Mouse (Mus musculus) lung, embryonic 15.5 days (tissue): ENCODE data around the gene Sinhcaf. TPM values are rescaled to one million over a fixed set of nuclear protein-coding genes. Genes with fewer than 3 reads are reported as not detected.
A peak's percentile ranks its signal among the peaks of the same experiment; 100 is the strongest.

Experiments used
- ATAC-seq: fragments of 200-750 bp; cut with Nextera tagmentation; 2 replicates; pipeline ENCODE4 v1.8.0; 2017; ENCODE audit warnings: moderate number of reproducible peaks, borderline replicate concordance; ENCODE audit not compliant: low FRiP score, low TSS enrichment; ENCODE audit errors: extremely low read depth
- H3K27ac ChIP-seq: fragments of 300-500 bp; sonication (generic); 2 replicates; pipeline ENCODE4 v1.5.1; 2015; ENCODE audit warnings: moderate library complexity, mild to moderate bottlenecking, inconsistent platforms
- H3K27me3 ChIP-seq: fragments of 300-500 bp; sonication (generic); 2 replicates; pipeline ENCODE4 v1.6.1; 2015; ENCODE audit warnings: inconsistent platforms
- H3K36me3 ChIP-seq: fragments of 300-500 bp; sonication (generic); 2 replicates; pipeline ENCODE4 v1.6.1; 2015; ENCODE audit warnings: inconsistent platforms
- H3K4me1 ChIP-seq: fragments of 300-500 bp; sonication (generic); 2 replicates; pipeline ENCODE4 v1.6.1; 2015; ENCODE audit warnings: inconsistent platforms
- H3K4me2 ChIP-seq: fragments of 300-500 bp; sonication (generic); 2 replicates; pipeline ENCODE4 v1.6.1; 2015; ENCODE audit warnings: inconsistent platforms, mild to moderate bottlenecking, moderate library complexity
- H3K4me3 ChIP-seq: fragments of 300-500 bp; sonication (generic); 2 replicates; pipeline ENCODE4 v1.5.1; 2015; ENCODE audit warnings: mild to moderate bottlenecking, inconsistent platforms
- H3K9ac ChIP-seq: fragments of 300-500 bp; sonication (generic); 2 replicates; pipeline ENCODE4 v1.6.1; 2015; ENCODE audit warnings: inconsistent platforms
- H3K9me3 ChIP-seq: fragments of 300-500 bp; sonication (generic); 2 replicates; pipeline ENCODE4 v1.6.1; 2016; ENCODE audit warnings: inconsistent platforms
- WGBS: fragments of 180-500 bp; shearing (Covaris S2); methylation state at CpG from one replicate; pipeline ENCODE4 v1.1.7; 2015; 5-methylcytosine and 5-hydroxymethylcytosine counted together
- polyA plus RNA-seq: library from polyadenylated mRNA; unstranded; fragments of >200 nt; fragmentation: Nextera tagmentation; extraction: Ambion mirVana; gene quantifications from 2 replicates; pipeline ENCODE4 v1.2.1, GENCODE M21; 2015

Sinhcaf gene
- polyA plus RNA-seq, 1 experiment from 2014 or later: 113 TPM

- H3K27ac ChIP-seq: no peak overlapping the region
- 27% methylated on average over 9 of the region's 9 CpGs for WGBS
- no peak for ATAC-seq
- H3K4me3 ChIP-seq: no peak overlapping the region
- no peaks in the 10 kb centered on the region for H3K9me3 ChIP-seq
- H3K36me3 ChIP-seq: no peaks in the 10 kb centered on the region
- H3K9ac ChIP-seq: no peak overlapping the region
- no peak overlapping the region for H3K4me2 ChIP-seq
- peaks cover 10% of the 10 kb centered on the region; the same call in 1 of the 2 replicates for H3K4me1 ChIP-seq
- no peaks in the 10 kb centered on the region for H3K27me3 ChIP-seq
Measured at GRCm38 (mm10) chr6:148972059-148972848, 26.0 kb upstream of the Sinhcaf start.

- no peak overlapping the region for H3K4me3 ChIP-seq
- WGBS: 33% methylated on average over 9 of the region's 9 CpGs
- no peaks in the 10 kb centered on the region for H3K9me3 ChIP-seq
- no peak overlapping the region for H3K27ac ChIP-seq
- H3K4me2 ChIP-seq: peak overlapping the region; percentile 31
- no peaks in the 10 kb centered on the region for H3K27me3 ChIP-seq
- ATAC-seq: no peak
- H3K4me1 ChIP-seq: peaks cover 10% of the 10 kb centered on the region; the same call in 1 of the 2 replicates
- H3K9ac ChIP-seq: no peak overlapping the region
- H3K36me3 ChIP-seq: no peaks in the 10 kb centered on the region
Measured at GRCm38 (mm10) chr6:148971385-148971940, 25.2 kb upstream of the Sinhcaf start.

GRCm38 (mm10) chr6:148961285-148961684 is 15.0 kb upstream of the Sinhcaf start:
- H3K4me2 ChIP-seq: no peak overlapping the region
- no peaks in the 10 kb centered on the region for H3K27me3 ChIP-seq
- H3K27ac ChIP-seq: peak overlapping the region; percentile 13; the same call in 1 of the 2 replicates
- ATAC-seq: no peak; the same call in 1 of the 2 replicates
- H3K9me3 ChIP-seq: no peaks in the 10 kb centered on the region
- H3K36me3 ChIP-seq: no peaks in the 10 kb centered on the region
- H3K9ac ChIP-seq: no peak overlapping the region
- WGBS: 16% methylated on average over 1 of the region's 1 CpGs
- H3K4me1 ChIP-seq: no peaks in the 10 kb centered on the region
- H3K4me3 ChIP-seq: no peak overlapping the region

GRCm38 (mm10) chr6:148959540-148960238 is 13.4 kb upstream of the Sinhcaf start:
- Histone ChIP-seq H3K9ac (no peak overlapping the region), H3K36me3 (no peaks in the 10 kb centered on the region), H3K9me3 (no peaks in the 10 kb centered on the region), H3K27me3 (no peaks in the 10 kb centered on the region), H3K4me1 (no peaks in the 10 kb centered on the region), H3K4me2 (no peak overlapping the region), H3K27ac (no peak overlapping the region), H3K4me3 (no peak overlapping the region)
- WGBS: 43% methylated on average over 4 of the region's 4 CpGs
- no peak for ATAC-seq

GRCm38 (mm10) chr6:148958712-148959111 is 12.4 kb upstream of the Sinhcaf start:
- H3K4me3 ChIP-seq: no peak overlapping the region
- H3K36me3 ChIP-seq: no peaks in the 10 kb centered on the region
- no peak overlapping the region for H3K4me2 ChIP-seq
- ATAC-seq: no peak
- H3K27ac ChIP-seq: no peak overlapping the region
- H3K9me3 ChIP-seq: no peaks in the 10 kb centered on the region
- whole genome bisulfite sequencing: 97% methylated on average over 1 of the region's 1 CpGs
- H3K9ac ChIP-seq: no peak overlapping the region
- H3K4me1 ChIP-seq: no peaks in the 10 kb centered on the region
- H3K27me3 ChIP-seq: no peaks in the 10 kb centered on the region

- no peak overlapping the region for H3K4me3 ChIP-seq
- 89% methylated on average over 3 of the region's 3 CpGs for WGBS
- no peaks in the 10 kb centered on the region for H3K36me3 ChIP-seq
Measured at GRCm38 (mm10) chr6:148957046-148957445, 10.8 kb upstream of the Sinhcaf start.

GRCm38 (mm10) chr6:148955641-148956420 is 9.6 kb upstream of the Sinhcaf start:
- no peak overlapping the region for H3K4me2 ChIP-seq
- H3K4me1 ChIP-seq: no peaks in the 10 kb centered on the region
- no peak overlapping the region for H3K9ac ChIP-seq
- H3K27me3 ChIP-seq: no peaks in the 10 kb centered on the region
- no peaks in the 10 kb centered on the region for H3K36me3 ChIP-seq
- H3K4me3 ChIP-seq: no peak overlapping the region
- no peak for ATAC-seq
- H3K27ac ChIP-seq: no peak overlapping the region
- H3K9me3 ChIP-seq: no peaks in the 10 kb centered on the region

More at GRCm38 (mm10) chr6:148957046-148957445, 10.8 kb upstream of the Sinhcaf start:
- Histone ChIP-seq H3K4me2 (no peak overlapping the region), H3K27ac (no peak overlapping the region), H3K9me3 (no peaks in the 10 kb centered on the region), H3K9ac (no peak overlapping the region), H3K27me3 (no peaks in the 10 kb centered on the region), H3K4me1 (no peaks in the 10 kb centered on the region)
- ATAC-seq: no peak

- Histone ChIP-seq H3K9ac (peak overlapping the region; percentile 57), H3K27me3 (no peaks in the 10 kb centered on the region), H3K4me2 (peak overlapping the region; percentile 81), H3K27ac (peak overlapping the region; percentile 95), H3K36me3 (0 out of 2 replicates have a peak, but pooled peaks cover 7% of the 10 kb centered on the region), H3K9me3 (no peaks in the 10 kb centered on the region), H3K4me1 (peaks cover 24% of the 10 kb centered on the region), H3K4me3 (peak overlapping the region; percentile 69)
- 26% methylated on average over 11 of the region's 11 CpGs for WGBS
- no peak for ATAC-seq
Measured at GRCm38 (mm10) chr6:148946881-148947405, 676 bp upstream of the Sinhcaf start.

- under 1% methylated on average over 73 of the region's 75 CpGs for WGBS
- peak; percentile 47 for ATAC-seq
Measured at GRCm38 (mm10) chr6:148945509-148946408, 508 bp downstream of the Sinhcaf start.

GRCm38 (mm10) chr6:148944767-148945508 is 1.3 kb downstream of the Sinhcaf start:
- ATAC-seq: peak; percentile 77
- WGBS: 2% methylated on average over 85 of the region's 92 CpGs
- Histone ChIP-seq H3K4me3 (peak overlapping the region; percentile 69), H3K9ac (peak overlapping the region; percentile 86), H3K9me3 (no peaks in the 10 kb centered on the region), H3K4me2 (peak overlapping the region; percentile 81), H3K27me3 (no peaks in the 10 kb centered on the region), H3K36me3 (0 out of 2 replicates have a peak, but pooled peaks cover 7% of the 10 kb centered on the region), H3K4me1 (peaks cover 28% of the 10 kb centered on the region), H3K27ac (peak overlapping the region; percentile 95)

More at GRCm38 (mm10) chr6:148945509-148946408, 508 bp downstream of the Sinhcaf start:
- Histone ChIP-seq H3K36me3 (0 out of 2 replicates have a peak, but pooled peaks cover 7% of the 10 kb centered on the region), H3K27me3 (no peaks in the 10 kb centered on the region), H3K4me2 (peak overlapping the region; percentile 81), H3K4me3 (peak overlapping the region; percentile 69), H3K27ac (peak overlapping the region; percentile 95), H3K9ac (peak overlapping the region; percentile 86), H3K9me3 (no peaks in the 10 kb centered on the region), H3K4me1 (peaks cover 28% of the 10 kb centered on the region)
